Mouse (Mus musculus) neutrophil, adult 59 days (primary cell): Measurements from ENCODE around the gene Olfr1474. TPM values are rescaled to one million over a fixed set of nuclear protein-coding genes. Genes with fewer than 3 reads are reported as not detected.

Experiments
- total RNA-seq, 2 experiments: library from RNA; stranded (reverse); gene quantifications; 1 replicate in 1 of 2; 2 replicates in 1 of 2; pipeline ENCODE4 v1.2.4; 2023

Olfr1474 gene
- total RNA-seq = not detected

GRCm38 (mm10) chr19:13469265-13469664 is at the start of gene Olfr1474:
Gene Olfr1474 (plus strand): TSS chr19:13469565.

DNA sequence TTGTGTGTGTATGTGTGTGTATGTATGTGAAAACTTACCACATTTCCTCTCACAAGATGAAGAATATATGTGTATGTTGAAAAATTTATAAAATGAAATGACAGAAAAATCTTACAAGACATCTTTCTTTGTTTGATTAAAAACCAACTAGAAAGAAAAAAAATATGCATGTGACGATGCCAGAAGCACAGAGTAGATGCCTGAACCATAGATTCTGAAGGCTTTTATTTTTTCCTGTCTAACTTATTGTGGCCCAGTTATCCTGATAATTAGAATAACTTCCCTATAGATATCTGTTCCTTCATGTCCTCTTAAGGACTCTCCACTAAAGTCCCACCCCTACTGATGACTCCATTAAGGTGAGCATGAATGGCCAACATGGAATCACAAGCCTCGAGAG is 26.3 kb upstream of the Olfr1474 start, which contains the start of gene Olfr1471:
Gene Olfr1471, plus strand, starts transcription at position 301 of the 400 bp plus-strand sequence.

GRCm38 (mm10) chr19:13455986-13456385 is 13.4 kb upstream of the Olfr1474 start, which contains the start of gene Olfr1472:
Gene Olfr1472 (minus strand): TSS chr19:13456086.

DNA sequence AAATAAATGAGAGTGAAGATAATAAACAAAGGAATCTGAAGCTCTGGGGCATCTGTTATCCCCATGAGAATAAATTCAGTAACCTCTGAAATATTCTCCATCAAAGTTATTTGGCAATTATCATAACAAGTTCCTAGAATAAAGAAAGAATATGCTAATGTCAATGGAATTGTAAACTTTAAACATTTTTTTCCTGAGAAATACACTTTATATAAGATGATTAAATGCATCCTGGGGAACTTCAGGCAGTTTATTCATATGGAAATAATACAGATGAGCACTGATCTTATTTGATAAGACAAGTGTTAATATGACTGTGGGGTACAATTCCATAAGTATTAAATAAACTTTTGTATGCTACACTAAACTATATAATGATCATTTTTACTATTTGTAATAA is 10.7 kb downstream of the Olfr1474 start, which contains the start of gene Olfr1475:
Gene Olfr1475, minus strand, starts transcription at position 101 of the 400 bp plus-strand sequence.

DNA sequence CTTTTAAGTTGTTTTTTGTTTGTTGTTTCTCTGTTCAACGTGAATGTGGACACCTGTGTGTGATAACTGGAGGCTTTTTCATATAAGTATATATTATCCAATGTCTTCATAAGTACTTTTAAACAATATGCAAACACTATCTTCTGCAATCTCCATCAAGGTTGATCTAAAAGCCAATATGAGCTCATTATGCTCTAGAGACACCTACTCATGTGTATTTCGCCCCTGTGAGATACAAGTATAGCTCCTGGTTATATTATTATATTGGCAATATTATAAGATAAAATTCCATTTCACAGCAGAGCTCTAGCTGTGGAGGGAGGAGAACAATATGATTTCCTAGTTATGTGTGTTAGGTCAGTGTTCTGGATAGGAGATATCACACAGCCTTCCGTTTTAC is 30.9 kb downstream of the Olfr1474 start, which contains the start of gene Olfr1477:
Gene Olfr1477, plus strand, starts transcription at position 301 of the 400 bp plus-strand sequence.

Other genes starting within 250 kb of the Olfr1474 start
- gene Olfr1463, start 238.2 kb upstream of the Olfr1474 start, total RNA-seq = not detected
- gene Olfr1465, start 154.0 kb upstream of the Olfr1474 start, total RNA-seq = not detected
- not detected for gene Olfr1466, start 130.7 kb upstream of the Olfr1474 start, total RNA-seq
- not detected for gene Olfr1467, start 107.3 kb upstream of the Olfr1474 start, total RNA-seq
- not detected for gene Olfr1469, start 61.7 kb upstream of the Olfr1474 start, total RNA-seq
- not detected for gene Olfr1471, start 26.2 kb upstream of the Olfr1474 start, total RNA-seq
- gene Olfr1472, start 13.5 kb upstream of the Olfr1474 start, total RNA-seq = not detected
- gene Olfr1475, start 10.6 kb downstream of the Olfr1474 start, total RNA-seq = not detected
- not detected for gene Olfr1477, start 31.0 kb downstream of the Olfr1474 start, total RNA-seq
- gene Olfr1480, start 58.3 kb downstream of the Olfr1474 start, total RNA-seq = not detected
- not detected for gene Olfr1484, start 113.9 kb downstream of the Olfr1474 start, total RNA-seq
- gene Olfr1487, start 147.8 kb downstream of the Olfr1474 start, total RNA-seq = not detected
- not detected for gene Olfr1489, start 162.1 kb downstream of the Olfr1474 start, total RNA-seq
- not detected for gene Olfr1490, start 181.5 kb downstream of the Olfr1474 start, total RNA-seq
- not detected for gene Olfr1491, start 227.7 kb downstream of the Olfr1474 start, total RNA-seq